Mouse (Mus musculus) adrenal gland, postnatal 36 days (tissue): Measurements from ENCODE around the gene Slc7a5. TPM values are rescaled to one million over a fixed set of nuclear protein-coding genes. Genes with fewer than 3 reads are reported as not detected.
A peak's percentile ranks its signal among the peaks of the same experiment; 100 is the strongest.

Source experiments
- DNase-seq, 2 experiments: peaks; one replicate each; pipeline ENCODE4 v3.0.0; 2021; ENCODE audit warnings: mixed read lengths in 1 of 2
- total RNA-seq, 2 experiments: library from RNA; stranded (reverse); gene quantifications; 2 replicates each; pipeline ENCODE4 v1.2.3; 2021

Slc7a5 gene
- total RNA-seq, 2 experiments from 2014 or later = 41.6 to 64.0 TPM

DNA sequence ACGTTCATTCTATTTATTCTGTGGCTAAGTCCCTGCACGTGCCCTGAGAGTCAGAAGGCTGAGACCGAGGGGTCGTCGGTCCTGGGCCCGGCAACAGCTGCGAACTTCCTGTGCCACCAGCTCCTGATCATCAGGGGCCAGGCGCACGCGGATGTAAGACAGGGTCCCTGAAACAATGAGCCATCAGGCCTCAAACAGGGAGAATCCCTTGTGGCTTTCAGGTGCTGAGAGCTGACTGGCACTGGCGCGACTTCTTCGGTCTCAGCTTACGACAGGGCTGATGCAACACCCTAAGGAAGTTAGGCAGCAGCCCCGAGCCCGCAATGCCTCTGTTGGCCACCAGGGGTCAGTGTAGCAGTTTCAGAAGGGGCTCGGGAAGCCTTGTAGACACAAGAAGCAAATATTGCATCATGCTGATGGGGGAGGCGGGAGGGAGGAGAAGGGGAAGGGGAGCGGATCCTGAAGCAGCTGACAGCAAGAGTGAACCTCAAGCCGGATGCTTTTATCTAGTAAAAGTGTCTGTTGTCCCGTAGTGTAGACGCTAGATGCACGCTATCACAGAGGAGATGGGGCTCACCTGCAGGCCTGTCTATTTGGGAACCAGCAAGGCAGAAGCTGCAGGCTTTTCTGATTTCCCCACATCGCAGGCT, 56.5 kb downstream of the Slc7a5 start:
- DNase-seq = peak; percentile 97

DNA sequence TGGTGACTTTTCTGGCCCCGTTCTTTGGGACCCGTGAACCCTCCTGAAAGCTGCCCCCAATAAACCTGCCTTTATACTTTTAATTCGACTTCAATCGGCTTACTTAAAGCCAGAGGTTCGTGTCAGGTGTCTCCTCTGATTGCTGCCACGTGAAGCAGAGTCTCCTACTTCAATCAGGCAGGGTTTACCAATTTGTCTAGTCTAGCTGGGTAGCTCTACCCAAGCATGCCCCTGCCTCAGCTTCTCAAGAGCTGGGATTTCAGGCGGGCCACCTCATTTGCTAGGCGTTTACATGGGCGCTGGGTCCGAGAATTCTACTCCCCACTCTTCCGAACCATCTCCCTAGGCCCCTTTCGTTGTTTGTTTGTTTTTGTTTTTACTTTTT, 57.1 kb downstream of the Slc7a5 start:
- DNase-seq = no peak

DNA sequence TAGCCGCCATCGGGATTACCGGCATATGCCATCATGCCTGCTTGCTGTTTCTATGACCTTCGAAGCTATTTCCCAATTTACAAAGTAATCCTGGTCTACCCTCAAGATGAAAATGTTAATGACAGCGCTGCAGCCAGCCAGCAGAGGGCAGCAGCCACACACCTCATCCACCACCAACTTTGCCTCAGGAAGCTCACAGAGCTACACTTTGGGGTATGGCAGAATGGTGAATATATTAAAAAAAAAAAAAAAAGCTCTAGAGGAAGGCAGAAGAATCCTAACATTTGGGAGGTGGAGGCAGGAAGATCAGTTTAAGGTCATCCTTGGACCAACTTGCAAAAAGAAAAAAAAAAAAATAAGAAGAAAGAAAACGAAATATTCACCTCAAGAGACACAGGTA, 57.5 kb downstream of the Slc7a5 start:
- peak; percentile 82 to 84 for DNase-seq

DNA sequence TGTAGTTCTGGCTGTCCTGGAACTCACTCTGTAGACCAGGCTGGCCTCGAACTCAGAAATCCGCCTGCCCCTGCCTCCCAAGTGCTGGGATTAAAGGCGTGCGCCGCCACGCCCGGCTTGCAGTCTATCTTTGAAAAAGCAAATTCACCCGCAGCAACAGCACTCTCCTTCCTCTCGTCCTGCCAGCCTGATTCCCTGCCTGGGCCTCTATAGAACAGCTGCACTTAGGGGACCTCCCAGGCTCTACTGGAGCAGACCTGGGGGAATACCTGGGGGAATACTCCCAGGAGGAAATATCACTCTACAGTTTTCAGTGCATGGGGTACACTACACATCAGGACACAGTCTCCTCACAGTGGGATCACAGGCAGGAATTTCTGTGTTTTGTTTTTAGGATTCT, 58.2 kb downstream of the Slc7a5 start:
- DNase-seq = no peak

DNA sequence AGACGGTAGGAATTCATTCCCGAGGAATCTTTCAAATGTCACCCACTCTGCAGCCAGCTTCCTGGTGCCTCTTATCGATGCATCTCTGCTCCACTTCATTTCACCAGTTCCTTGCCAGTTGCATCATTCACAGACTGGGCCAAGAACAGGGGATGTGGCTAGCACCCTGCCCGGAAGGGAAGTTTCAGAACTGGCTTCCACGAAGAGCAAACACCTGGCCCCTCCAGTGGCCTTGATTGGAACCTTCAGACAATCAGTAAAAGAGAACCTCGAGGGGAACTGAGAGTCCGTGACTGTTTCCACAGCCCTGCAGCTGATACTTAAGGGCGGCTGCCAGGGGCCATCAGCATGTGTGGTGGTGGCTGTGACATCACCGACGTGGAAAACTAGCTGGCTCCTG, 59.0 kb downstream of the Slc7a5 start:
- peak in 1 of 2 experiments; percentile 15 for DNase-seq

DNA sequence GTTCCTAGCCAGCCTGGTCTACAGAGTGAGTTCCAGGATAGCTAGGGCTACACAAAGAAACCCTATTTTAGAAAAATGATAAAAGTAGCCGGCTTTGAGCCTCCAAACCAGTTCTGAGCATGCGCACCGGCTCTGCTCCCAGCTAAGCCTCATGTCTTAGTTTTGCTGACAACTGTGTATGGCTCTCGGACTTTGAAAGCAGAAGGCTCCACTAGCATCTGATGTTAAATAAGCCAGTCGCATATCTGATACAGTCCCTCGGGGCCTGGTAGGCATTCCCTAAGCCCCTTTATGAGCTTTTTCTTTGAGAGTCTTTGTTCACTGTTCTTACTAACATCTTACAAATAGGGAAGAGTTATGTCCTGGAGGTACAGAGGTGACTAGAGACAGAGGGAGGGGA, 59.5 kb downstream of the Slc7a5 start:
- no peak for DNase-seq

DNA sequence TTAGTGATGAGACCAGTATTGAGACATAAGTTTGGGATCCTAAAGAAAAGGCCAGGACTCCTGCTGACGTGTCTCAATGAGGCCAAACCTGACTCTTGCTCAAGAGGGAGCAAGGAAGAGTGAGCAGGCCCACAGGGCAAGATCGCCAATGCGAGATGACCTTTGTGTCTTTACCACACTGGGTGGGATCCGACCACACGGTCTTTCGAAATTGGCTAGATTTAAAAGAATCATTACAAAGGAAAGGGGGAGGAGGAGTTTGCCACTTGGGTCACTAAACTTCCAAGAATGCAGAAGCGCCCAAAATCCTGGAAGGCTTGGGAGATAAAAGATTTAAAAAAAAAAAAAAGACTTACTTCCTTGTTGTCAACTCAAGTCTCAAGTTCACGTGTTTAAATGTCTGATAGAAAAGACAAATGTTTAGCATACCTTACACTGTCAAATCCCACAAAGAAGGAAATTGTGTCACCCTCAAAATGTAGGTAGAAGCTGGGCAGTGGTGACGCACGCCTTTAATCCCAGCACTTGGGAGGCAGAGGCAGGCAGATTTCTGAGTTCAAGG, 60.2 kb downstream of the Slc7a5 start:
- no peak for DNase-seq

DNA sequence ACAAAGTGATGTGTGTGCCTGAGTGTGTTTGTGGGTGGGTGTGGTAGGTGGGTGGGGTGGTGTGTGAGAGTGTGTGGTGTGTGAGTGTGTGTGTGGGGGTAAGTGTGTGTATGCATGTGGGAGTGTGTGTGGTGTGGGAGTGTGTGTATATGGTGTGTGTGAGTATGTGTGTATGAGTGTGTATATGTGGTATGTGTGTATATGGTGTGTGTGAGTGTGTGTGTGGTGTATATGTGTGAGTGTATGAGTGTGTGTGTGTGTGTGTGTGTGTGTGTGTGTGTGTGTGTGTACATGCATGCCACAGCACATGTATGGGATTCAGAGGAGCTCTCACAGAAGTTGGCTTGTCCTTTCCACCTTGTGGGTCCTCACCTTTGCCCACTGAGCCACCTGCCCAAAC, 60.7 kb downstream of the Slc7a5 start:
- no peak for DNase-seq

DNA sequence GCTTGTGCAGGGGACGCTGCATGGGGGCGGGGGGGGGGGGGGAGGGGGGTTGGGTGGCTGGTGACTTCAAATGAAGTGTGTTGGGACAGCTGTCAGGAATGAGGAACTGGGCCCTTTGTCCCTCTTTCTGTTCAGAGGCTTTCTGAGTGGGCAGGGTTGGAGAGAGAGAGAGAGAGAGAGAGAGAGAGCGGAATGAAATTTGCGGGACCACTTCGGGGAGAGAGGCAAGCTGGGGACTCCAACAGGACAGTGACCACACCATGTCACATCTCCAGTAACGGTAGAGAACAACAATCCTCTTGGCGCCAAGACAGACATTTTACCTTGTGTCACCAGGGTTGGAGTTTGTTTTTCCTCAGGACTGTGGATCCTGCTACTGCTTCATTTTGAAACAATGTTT, 62.7 kb downstream of the Slc7a5 start:
- DNase-seq = no peak

DNA sequence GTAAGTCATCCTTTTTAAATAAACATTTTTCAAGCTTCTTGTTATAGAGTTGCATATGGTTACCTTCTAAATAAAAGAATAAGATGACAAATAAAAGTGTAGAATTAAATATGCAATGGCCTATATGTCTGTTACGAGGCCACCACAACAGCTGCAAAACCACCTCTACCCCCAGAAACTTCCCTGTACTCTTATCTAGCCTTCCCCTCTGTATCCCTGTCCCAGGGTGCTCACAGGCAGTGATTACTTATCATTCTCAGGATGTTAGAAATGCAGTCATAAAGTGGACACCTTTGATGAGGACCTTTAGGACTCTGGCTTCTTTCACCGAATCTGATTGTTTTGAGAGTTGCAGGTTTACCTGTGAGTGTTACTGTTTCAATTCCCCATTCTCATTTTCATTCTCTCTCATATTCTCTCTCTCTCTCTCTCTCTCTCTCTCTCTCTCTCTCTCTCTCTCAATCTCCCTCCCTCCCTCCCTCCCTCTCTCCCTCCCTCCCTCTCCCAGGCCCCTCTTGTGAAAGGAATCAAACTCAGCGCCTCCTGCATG, 64.2 kb downstream of the Slc7a5 start:
- DNase-seq = no peak

DNA sequence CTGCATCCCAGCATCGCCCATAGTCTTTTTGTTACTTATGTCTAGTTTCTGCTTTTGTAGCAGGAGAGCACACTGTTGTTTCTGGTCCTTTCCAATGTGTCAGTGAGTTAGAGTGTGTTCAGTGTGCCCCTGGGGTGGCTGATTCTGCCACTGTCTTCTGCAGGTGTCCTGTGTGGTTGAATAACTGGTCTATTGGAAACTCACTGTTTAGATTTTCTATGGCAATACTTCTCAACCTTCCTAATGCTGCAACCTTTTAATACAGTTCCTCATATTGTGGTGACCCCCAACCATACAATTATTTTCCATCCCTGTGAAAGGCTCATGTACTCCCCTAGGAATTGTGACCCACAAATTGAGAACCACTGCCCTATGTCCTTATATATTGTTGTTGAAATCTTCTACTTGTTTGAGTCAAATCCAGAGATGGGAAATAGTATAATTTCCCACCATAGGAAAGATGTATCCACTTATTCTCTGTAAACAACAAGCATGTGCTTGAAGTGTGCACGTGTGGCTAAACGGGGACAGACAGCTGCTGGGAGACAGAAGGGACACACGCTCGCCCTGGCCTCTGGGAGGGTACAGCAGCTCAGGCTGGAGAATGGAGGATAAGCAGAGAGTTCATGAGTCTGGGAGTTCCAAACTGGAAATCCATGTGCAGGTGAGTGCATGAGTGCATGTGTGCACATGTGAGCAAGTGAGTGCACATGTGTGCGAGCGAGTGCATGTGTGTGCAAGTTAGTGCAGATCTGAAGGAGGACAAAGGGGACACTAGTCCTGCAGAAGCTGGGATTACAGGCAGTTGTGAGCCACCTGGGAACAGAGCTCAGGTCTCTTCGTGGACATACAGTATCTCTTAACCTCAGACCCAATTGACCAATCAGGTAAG, 65.2 kb downstream of the Slc7a5 start:
- DNase-seq = no peak

DNA sequence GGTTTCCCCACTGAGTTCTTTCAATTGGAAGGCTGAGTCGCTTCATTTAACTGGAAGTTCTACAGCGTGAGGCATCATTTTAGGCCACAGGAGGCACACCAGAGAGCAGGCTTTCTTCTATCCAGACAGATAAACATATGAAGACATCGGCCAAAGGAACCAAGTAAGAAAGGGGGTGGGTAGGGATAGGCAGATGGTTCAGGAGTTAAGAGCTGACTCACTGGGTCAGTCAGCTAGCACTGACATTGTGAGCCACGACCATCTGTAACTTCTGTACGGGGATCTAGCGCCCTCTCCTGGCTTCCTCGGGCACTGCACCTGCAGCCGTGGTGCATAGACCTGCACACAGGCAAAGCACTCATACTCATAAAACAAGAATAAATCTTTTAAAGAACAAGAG, 66.3 kb downstream of the Slc7a5 start:
- DNase-seq = peak; percentile 66 to 75

DNA sequence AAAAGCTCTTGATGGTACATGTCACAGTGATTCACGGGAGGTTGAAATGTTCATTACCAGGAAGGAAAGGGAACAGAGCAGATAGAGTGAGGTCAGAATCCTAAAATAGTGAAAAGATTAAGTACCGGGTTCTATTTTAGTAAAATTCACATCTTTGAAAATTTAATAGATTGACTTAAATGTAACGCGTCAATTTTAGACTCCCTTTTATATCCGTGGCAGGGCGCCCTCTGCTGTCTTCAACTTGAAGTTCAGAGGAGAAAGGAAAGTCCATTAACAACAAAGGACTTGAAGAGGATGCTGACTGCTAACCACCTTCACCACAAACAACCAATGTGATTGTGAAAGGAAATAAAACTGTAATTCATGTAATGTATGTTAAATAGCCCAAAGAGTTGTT, 75.0 kb downstream of the Slc7a5 start:
- peak; percentile 71 to 78 for DNase-seq

DNA sequence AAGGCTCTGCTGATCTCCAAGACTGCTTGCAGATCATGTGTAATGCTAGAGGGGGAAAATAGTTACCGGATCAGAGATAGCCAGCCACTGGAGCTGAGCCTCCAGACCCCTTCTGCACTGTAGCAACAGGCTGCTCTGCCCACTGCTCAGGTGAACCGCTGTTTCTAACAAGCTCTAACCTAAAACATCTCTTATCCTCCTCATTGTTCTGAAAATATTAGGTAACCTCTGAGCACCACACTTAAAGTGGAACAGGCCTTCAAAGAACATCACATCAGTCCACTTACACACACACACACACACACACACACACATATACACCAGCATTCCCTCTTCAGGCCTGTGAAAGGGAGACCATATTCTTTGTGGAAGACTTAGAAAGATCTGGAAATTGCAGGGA, 75.4 kb downstream of the Slc7a5 start:
- DNase-seq = no peak

Other genes starting within 250 kb of the Slc7a5 start
- gene Jph3, start 178.1 kb downstream of the Slc7a5 start, total RNA-seq = 1 to 10 TPM; 1.1 to 1.8 TPM
- 10 to 100 TPM; 22.7 to 23.1 TPM for gene Klhdc4, start 78.1 kb downstream of the Slc7a5 start, total RNA-seq
- not detected for gene Car5a, start 37.2 kb upstream of the Slc7a5 start, total RNA-seq
- 10 to 100 TPM; 25.4 to 37.4 TPM for gene Banp, start 42.1 kb upstream of the Slc7a5 start, total RNA-seq